13 mouse cellular contexts compared by ENCODE assay signal in genomic region chrX:12003539-12003938, GRCm38 (mm10).
DNase-seq lines count a peak whose midpoint lies in the region; ATAC-seq and TF ChIP-seq lines count a peak whose summit lies in the region.
"Had no signal": no experiment of that assay in that cellular context is flagged by ENCODE, and none has a peak within 500 bp of the region (broad histone marks: within the 10 kb centered on the region; RNA-seq: fewer than 3 reads in every experiment).

No protein-coding gene starts in this region.

- H3K36me3 ChIP-seq in heart, embryonic 12.5 days, result no peaks in the 10 kb centered on the region
- no peaks in the 10 kb centered on the region for H3K36me3 ChIP-seq in CH12.LX (replicated peaks in 1 of 2; ENCODE audit: control insufficient read depth in 1 of 2, insufficient read depth in 1 of 2, low read length in 1 of 2)
- no peaks in the 10 kb centered on the region for H3K36me3 ChIP-seq in embryonic facial prominence, embryonic 10.5 days (replicated peaks)
- no peaks in the 10 kb centered on the region for H3K36me3 ChIP-seq in liver, embryonic 11.5 days (ENCODE audit: control insufficient read depth, insufficient read depth, low read length)
- H3K36me3 ChIP-seq in intestine, embryonic 16.5 days (ENCODE audit: control insufficient read depth, insufficient read depth, low read length), result no peaks in the 10 kb centered on the region
- H3K36me3 ChIP-seq: midbrain, embryonic 15.5 days had no signal

- no peak overlapping the region for H3K4me3 ChIP-seq in heart, embryonic 12.5 days
- H3K4me3 ChIP-seq in CH12.LX (replicated peaks in 1 of 3; ENCODE audit: low read depth in 2 of 3, low read length in 2 of 3, poor library complexity in 1 of 3), result no peak overlapping the region
- H3K4me3 ChIP-seq in embryonic facial prominence, embryonic 10.5 days, result no peak overlapping the region
- peak overlapping the region; percentile 31 for H3K4me3 ChIP-seq in liver, embryonic 11.5 days (ENCODE audit: low read depth, low read length)
- H3K4me3 ChIP-seq in intestine, embryonic 16.5 days (ENCODE audit: low read length), result no peak overlapping the region
- H3K4me3 ChIP-seq: midbrain, embryonic 15.5 days had no signal

- no peaks in the 10 kb centered on the region for H3K79me2 ChIP-seq in CH12.LX (replicated peaks; ENCODE audit: control insufficient read depth, extremely low read depth, insufficient read depth, poor library complexity, severe bottlenecking)

- TF ChIP-seq RAD21 in CH12.LX (IDR thresholded peaks at IDR 0.05; ENCODE audit: low read depth, low read length), result no peak

- no peak for TF ChIP-seq EP300 in CH12.LX (IDR thresholded peaks at IDR 0.05; ENCODE audit: low read length)

- no peaks in the 10 kb centered on the region for H3K9me3 ChIP-seq in heart, embryonic 12.5 days (replicated peaks)
- H3K9me3 ChIP-seq in CH12.LX (replicated peaks; ENCODE audit: low read length), result no peaks in the 10 kb centered on the region
- no peaks in the 10 kb centered on the region for H3K9me3 ChIP-seq in embryonic facial prominence, embryonic 10.5 days
- no peaks in the 10 kb centered on the region for H3K9me3 ChIP-seq in liver, embryonic 11.5 days (ENCODE audit: control insufficient read depth, low read length)
- H3K9me3 ChIP-seq in intestine, embryonic 16.5 days (ENCODE audit: control insufficient read depth, low read length), result no peaks in the 10 kb centered on the region
- H3K9me3 ChIP-seq: midbrain, embryonic 15.5 days had no signal

- TF ChIP-seq CTCF in CH12.LX (conservative IDR thresholded peaks at IDR 0.05 in 1 of 2, IDR thresholded peaks at IDR 0.05 in 1 of 2; ENCODE audit: low read depth in 2 of 2, low read length in 2 of 2), result no peak

- no peak for DNase-seq in heart, postnatal 25 days (ENCODE audit: low spot score)
- no peak for DNase-seq in CH12.LX (ENCODE audit: extremely low read depth)
- DNase-seq in embryonic facial prominence, embryonic 10.5 days (ENCODE audit: low spot score), result no peak
- no peak for DNase-seq in liver, embryonic 11.5 days (ENCODE audit: low spot score)
- no peak for DNase-seq in left cerebral cortex, adult 18-20 months (ENCODE audit: low spot score in 2 of 2)
- no peak for DNase-seq in ovary, adult 18-20 months (ENCODE audit: low spot score)
- DNase-seq: adrenal gland, postnatal 14 days; cerebellum, adult 11 months; left cerebral cortex, postnatal 4 days had no signal

- peaks cover 47% of the 10 kb centered on the region for H3K4me1 ChIP-seq in heart, embryonic 12.5 days (replicated peaks)
- H3K4me1 ChIP-seq in CH12.LX (ENCODE audit: control insufficient read depth in 1 of 2, insufficient read depth in 2 of 2), result peaks cover 25 to 30% of the 10 kb centered on the region in 2 experiments
- peaks cover 82% of the 10 kb centered on the region for H3K4me1 ChIP-seq in embryonic facial prominence, embryonic 10.5 days
- H3K4me1 ChIP-seq in liver, embryonic 11.5 days (replicated peaks; ENCODE audit: control insufficient read depth, insufficient read depth, low read length), result peaks cover 29% of the 10 kb centered on the region
- H3K4me1 ChIP-seq in intestine, embryonic 16.5 days (ENCODE audit: control insufficient read depth, insufficient read depth, low read length), result peaks cover 23% of the 10 kb centered on the region

- 0% methylated on average over 1 of the region's 1 CpGs for WGBS in heart, embryonic 12.5 days
- WGBS in embryonic facial prominence, embryonic 10.5 days, result 8% methylated on average over 1 of the region's 1 CpGs
- 0% methylated on average over 1 of the region's 1 CpGs for WGBS in liver, embryonic 11.5 days
- WGBS in intestine, embryonic 16.5 days, result 7% methylated on average over 1 of the region's 1 CpGs

- no peak for TF ChIP-seq POLR2A in CH12.LX (IDR thresholded peaks at IDR 0.05; ENCODE audit: low read depth, low read length)

- dilution Hi-C loops in CH12.LX (cut with MboI; ENCODE audit: extremely low pct_ligation_motif_present, extremely low pct_unique_long_range_greater_than_20kb, low sequenced_read_pairs), result no loop called here

- in situ Hi-C loops in CH12.LX (cut with MboI; ENCODE audit: low pct_ligation_motif_present, low pct_unique_long_range_greater_than_20kb, low sequenced_read_pairs), result loop anchor here (10.0 to 25.0 kb wide), 3 partner anchors 119 to 366 kb away; no protein-coding TSS in a partner anchor

- peak overlapping the region; percentile 36 for H3K4me2 ChIP-seq in heart, embryonic 12.5 days
- peak overlapping the region; percentile 52; the same call in 1 of the 2 replicates for H3K4me2 ChIP-seq in CH12.LX (ENCODE audit: insufficient read depth, low read depth, poor library complexity, severe bottlenecking)
- H3K4me2 ChIP-seq in liver, embryonic 11.5 days, result peak overlapping the region; percentile 60
- no peak overlapping the region for H3K4me2 ChIP-seq in intestine, embryonic 16.5 days (ENCODE audit: low read depth, low read length)
- H3K4me2 ChIP-seq: midbrain, embryonic 15.5 days had no signal

- ATAC-seq in heart, embryonic 12.5 days (ENCODE audit: insufficient number of reproducible peaks, low FRiP score), result no peak
- ATAC-seq in liver, embryonic 11.5 days (replicated peaks; ENCODE audit: low FRiP score), result peak; percentile 61
- no peak for ATAC-seq in intestine, embryonic 16.5 days
- ATAC-seq: inflammation-experienced regulatory T-cells, adult 6 months; midbrain, embryonic 15.5 days had no signal

- intact Hi-C loops in heart, postnatal 25 days (cut with DNase I), result loop anchor here (5.0 to 10.0 kb wide), 2 partner anchors 66 to 369 kb away; no protein-coding TSS in a partner anchor

- peaks cover 90% of the 10 kb centered on the region for H3K27me3 ChIP-seq in heart, embryonic 12.5 days (replicated peaks)
- no peaks in the 10 kb centered on the region for H3K27me3 ChIP-seq in CH12.LX (replicated peaks)
- peaks cover 100% of the 10 kb centered on the region for H3K27me3 ChIP-seq in embryonic facial prominence, embryonic 10.5 days (replicated peaks; ENCODE audit: low read depth, poor library complexity, severe bottlenecking)
- H3K27me3 ChIP-seq in liver, embryonic 11.5 days (replicated peaks; ENCODE audit: control insufficient read depth, insufficient read depth, low read length), result peaks cover 84% of the 10 kb centered on the region
- peaks cover 50% of the 10 kb centered on the region for H3K27me3 ChIP-seq in intestine, embryonic 16.5 days (replicated peaks; ENCODE audit: control insufficient read depth, insufficient read depth, low read length)

- H3K9ac ChIP-seq in heart, embryonic 12.5 days, result no peak overlapping the region
- H3K9ac ChIP-seq in CH12.LX (ENCODE audit: insufficient read depth, low read depth), result no peak overlapping the region
- H3K9ac ChIP-seq in liver, embryonic 11.5 days (ENCODE audit: low read depth, low read length), result peak overlapping the region; percentile 63
- no peak overlapping the region for H3K9ac ChIP-seq in intestine, embryonic 16.5 days (ENCODE audit: low read depth, low read length)
- H3K9ac ChIP-seq: midbrain, embryonic 15.5 days had no signal

- peak overlapping the region; percentile 47 for H3K27ac ChIP-seq in heart, embryonic 12.5 days (ENCODE audit: poor library complexity, severe bottlenecking)
- no peak overlapping the region for H3K27ac ChIP-seq in CH12.LX (ENCODE audit: insufficient read depth, low read depth)
- H3K27ac ChIP-seq in embryonic facial prominence, embryonic 10.5 days (replicated peaks), result peak overlapping the region; percentile 67; the same call in 1 of the 2 replicates
- H3K27ac ChIP-seq in liver, embryonic 11.5 days (ENCODE audit: low read depth, low read length), result peak overlapping the region; percentile 97
- H3K27ac ChIP-seq in intestine, embryonic 16.5 days (ENCODE audit: low read length), result no peak overlapping the region
- H3K27ac ChIP-seq: midbrain, embryonic 15.5 days had no signal

TF ChIP-seq in CH12.LX, 34 proteins besides CTCF, POLR2A, EP300 and RAD21:
- no peak for TF ChIP-seq IRF4 (IDR thresholded peaks at IDR 0.05; ENCODE audit: low read depth, low read length)

Comparison
In these comparisons a context has a peak if more than half of its experiments do, and no peak if none do; other contexts are left out.
1. H3K27ac ChIP-seq: peak in heart, embryonic 12.5 days (single experiment), embryonic facial prominence, embryonic 10.5 days (single experiment) and liver, embryonic 11.5 days (single experiment); none in CH12.LX (single experiment) and intestine, embryonic 16.5 days (single experiment).